Mouse (Mus musculus) lung, adult 2 months (tissue): Measurements from ENCODE around the gene Hepacam2.

ENCODE experiments used
- CTCF ChIP-seq: fragments of 200-500 bp; IDR thresholded peaks from 2 replicates; pipeline ENCODE4 v1.5.1; 2011; ENCODE audit warnings: mild to moderate bottlenecking, low read length, control low read depth; ENCODE audit not compliant: insufficient read depth
- POLR2A ChIP-seq: fragments of 200-500 bp; IDR thresholded peaks from 2 replicates; pipeline ENCODE4 v1.6.1; 2011; ENCODE audit warnings: low read depth, mild to moderate bottlenecking, control low read depth, low read length, borderline replicate concordance; ENCODE audit errors: extremely low read depth

DNA sequence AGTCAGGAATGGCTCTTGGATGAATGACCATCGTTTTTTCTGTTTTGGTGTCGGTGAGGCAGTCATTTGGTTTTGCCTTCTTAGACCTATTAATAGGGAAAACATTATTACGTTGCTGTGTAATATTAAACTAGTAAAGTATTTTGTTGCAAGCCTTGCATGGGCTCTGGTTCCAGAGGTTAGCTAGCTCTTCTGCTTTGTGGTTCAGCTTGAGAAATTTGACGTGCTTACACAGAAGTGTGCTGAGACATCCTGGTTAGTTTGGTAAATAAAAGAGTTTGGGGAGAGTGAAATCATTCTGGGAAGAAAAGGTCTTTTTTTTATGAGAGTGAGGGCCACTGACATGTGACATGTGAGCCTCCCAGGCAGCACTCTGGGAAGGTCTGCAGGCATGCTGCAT, 45.8 kb upstream of the Hepacam2 start:
- TF ChIP-seq CTCF, result no peak
- TF ChIP-seq POLR2A, result no peak
